Mouse (Mus musculus) hindbrain, postnatal 0 days (tissue): ENCODE measurements around the gene Kcnn4. TPM values are rescaled to one million over a fixed set of nuclear protein-coding genes. Genes with fewer than 3 reads are reported as not detected.

Experiments
- ATAC-seq: fragments of 200-750 bp; cut with Nextera tagmentation; 2 replicates; pipeline ENCODE4 v1.8.0; 2017; ENCODE audit warnings: mild to moderate bottlenecking, moderate TSS enrichment, moderate library complexity
- DNase-seq: peaks from one replicate; pipeline ENCODE4 v3.0.0-alpha.2; 2015; ENCODE audit warnings: low spot score
- H3K27ac ChIP-seq: fragments of 300-500 bp; sonication (generic); 2 replicates; pipeline ENCODE4 v1.5.1; 2014; ENCODE audit warnings: mild to moderate bottlenecking
- H3K27me3 ChIP-seq: fragments of 300-500 bp; sonication (generic); 2 replicates; pipeline ENCODE4 v1.6.1; 2014; ENCODE audit warnings: low read length, mixed read lengths; ENCODE audit not compliant: insufficient read depth
- H3K36me3 ChIP-seq: fragments of 300-500 bp; sonication (generic); 2 replicates; pipeline ENCODE4 v1.6.1; 2014; ENCODE audit warnings: low read length, mixed read lengths; ENCODE audit not compliant: insufficient read depth
- H3K4me1 ChIP-seq: fragments of 300-500 bp; sonication (generic); 2 replicates; pipeline ENCODE4 v1.6.1; 2014; ENCODE audit warnings: antibody characterized with exemption, low read length, mixed read lengths; ENCODE audit not compliant: insufficient read depth
- H3K4me2 ChIP-seq: fragments of 300-500 bp; sonication (generic); 2 replicates; pipeline ENCODE4 v1.6.1; 2014; ENCODE audit warnings: low read depth, mild to moderate bottlenecking, low read length, moderate library complexity, mixed read lengths
- H3K4me3 ChIP-seq: fragments of 300-500 bp; sonication (generic); 2 replicates; pipeline ENCODE4 v1.5.1; 2014; ENCODE audit warnings: low read length
- H3K9ac ChIP-seq: fragments of 300-500 bp; sonication (generic); replicated peaks from 2 replicates; pipeline ENCODE4 v1.6.1; 2014; ENCODE audit warnings: mild to moderate bottlenecking, low read length, moderate library complexity, mixed read lengths
- H3K9me3 ChIP-seq: fragments of 300-500 bp; sonication (generic); 2 replicates; pipeline ENCODE4 v1.6.1; 2016; ENCODE audit warnings: low read length, mixed read lengths
- CTCF ChIP-seq: IDR thresholded peaks from 2 replicates; pipeline ENCODE4 v1.5.1; 2016; ENCODE audit warnings: antibody characterized with exemption, control low read depth, low read depth
- WGBS: fragments of 180-500 bp; shearing (Covaris S2); extraction: QIAGEN DNeasy Blood & Tissue Kit; methylation state at CpG from one replicate; pipeline ENCODE4 v1.1.7; 2014; 5-methylcytosine and 5-hydroxymethylcytosine counted together
- polyA plus RNA-seq: library from polyadenylated mRNA; unstranded; fragments of >200 nt; fragmentation: Nextera tagmentation; extraction: Ambion mirVana; gene quantifications from 2 replicates; pipeline ENCODE4 v1.2.1, GENCODE M21; 2015
- total RNA-seq: library from RNA; depleted of rRNA; stranded (reverse); fragments of >200 nt; gene quantifications from 2 replicates; pipeline ENCODE4 v1.2.3, GENCODE M21; 2014

The Kcnn4 gene
- total and polyA plus RNA-seq, 2 experiments from 2014 or later: 1.2 to 3.9 TPM

GRCm38 (mm10) chr7:24372300-24372699, 2.2 kb downstream of the Kcnn4 start:
- DNase-seq (no peak), ATAC-seq (no peak)
- Histone ChIP-seq H3K27me3 (no peaks in the 10 kb centered on the region), H3K4me3 (no peak overlapping the region), H3K27ac (peak overlapping the region; percentile 64; the same call in 1 of the 2 replicates), H3K36me3 (no peaks in the 10 kb centered on the region), H3K4me2 (no peak overlapping the region), H3K9me3 (no peaks in the 10 kb centered on the region), H3K4me1 (no peaks in the 10 kb centered on the region; the same call in none of the 2 replicates), H3K9ac (no peak overlapping the region)
- 85% methylated on average over 9 of the region's 11 CpGs for WGBS
- TF ChIP-seq CTCF: no peak

- Histone ChIP-seq H3K4me1 (no peaks in the 10 kb centered on the region; the same call in none of the 2 replicates), H3K4me2 (no peak overlapping the region), H3K36me3 (no peaks in the 10 kb centered on the region), H3K9ac (no peak overlapping the region), H3K4me3 (no peak overlapping the region), H3K27ac (peak overlapping the region; percentile 64; the same call in 1 of the 2 replicates), H3K9me3 (no peaks in the 10 kb centered on the region), H3K27me3 (no peaks in the 10 kb centered on the region)
- WGBS: 58% methylated on average over 4 of the region's 4 CpGs
- no peak for ATAC-seq
- no peak for DNase-seq
- TF ChIP-seq CTCF: no peak
Observed at GRCm38 (mm10) chr7:24372786-24373185, 2.7 kb downstream of the Kcnn4 start.

GRCm38 (mm10) chr7:24373538-24374379, 3.7 kb downstream of the Kcnn4 start:
- peak; percentile 77 for ATAC-seq
- no peak for TF ChIP-seq CTCF
- H3K4me2 ChIP-seq: no peak overlapping the region
- H3K27ac ChIP-seq: peak overlapping the region; percentile 64
- no peaks in the 10 kb centered on the region for H3K27me3 ChIP-seq
- WGBS: 23% methylated on average over 19 of the region's 20 CpGs
- 0 out of 2 replicates have a peak overlapping the region, but pooled peaks have one; percentile 21 for H3K9ac ChIP-seq
- DNase-seq: peak; percentile 60
- no peaks in the 10 kb centered on the region for H3K36me3 ChIP-seq
- H3K4me3 ChIP-seq: no peak overlapping the region
- no peaks in the 10 kb centered on the region; the same call in none of the 2 replicates for H3K4me1 ChIP-seq
- no peaks in the 10 kb centered on the region for H3K9me3 ChIP-seq

- H3K36me3 ChIP-seq: no peaks in the 10 kb centered on the region
- no peak overlapping the region for H3K9ac ChIP-seq
- H3K27me3 ChIP-seq: no peaks in the 10 kb centered on the region
- DNase-seq (no peak), ATAC-seq (no peak)
- H3K4me2 ChIP-seq: no peak overlapping the region
- no peak overlapping the region for H3K27ac ChIP-seq
- 89% methylated on average over 8 of the region's 8 CpGs for WGBS
- no peaks in the 10 kb centered on the region; the same call in none of the 2 replicates for H3K4me1 ChIP-seq
- TF ChIP-seq CTCF: no peak
- H3K9me3 ChIP-seq: no peaks in the 10 kb centered on the region
- no peak overlapping the region for H3K4me3 ChIP-seq
Observed at GRCm38 (mm10) chr7:24376456-24376855, 6.4 kb downstream of the Kcnn4 start.

GRCm38 (mm10) chr7:24377091-24377865, 7.2 kb downstream of the Kcnn4 start:
- ATAC-seq (no peak), DNase-seq (no peak)
- peak overlapping the region; percentile 30; the same call in 1 of the 2 replicates for H3K9ac ChIP-seq
- H3K36me3 ChIP-seq: no peaks in the 10 kb centered on the region
- WGBS: 7% methylated on average over 49 of the region's 49 CpGs
- no peak overlapping the region for H3K27ac ChIP-seq
- no peak; the same call in 1 of the 2 replicates for TF ChIP-seq CTCF
- no peaks in the 10 kb centered on the region; the same call in none of the 2 replicates for H3K4me1 ChIP-seq
- no peaks in the 10 kb centered on the region for H3K27me3 ChIP-seq
- H3K9me3 ChIP-seq: no peaks in the 10 kb centered on the region
- peak overlapping the region; percentile 18 for H3K4me3 ChIP-seq
- peak overlapping the region; percentile 50 for H3K4me2 ChIP-seq

- H3K4me2 ChIP-seq: no peak overlapping the region
- no peak overlapping the region for H3K4me3 ChIP-seq
- no peaks in the 10 kb centered on the region; the same call in none of the 2 replicates for H3K4me1 ChIP-seq
- no peak overlapping the region for H3K27ac ChIP-seq
- WGBS: 60% methylated on average over 10 of the region's 10 CpGs
- H3K9me3 ChIP-seq: no peaks in the 10 kb centered on the region
- no peaks in the 10 kb centered on the region for H3K36me3 ChIP-seq
- H3K27me3 ChIP-seq: no peaks in the 10 kb centered on the region
- H3K9ac ChIP-seq: no peak overlapping the region
- DNase-seq (peak; percentile 43), ATAC-seq (no peak)
- TF ChIP-seq CTCF: no peak
Observed at GRCm38 (mm10) chr7:24378049-24378701, 8.1 kb downstream of the Kcnn4 start.
